Mouse (Mus musculus) induced T-regulatory cell, adult 2 months (primary cell): ENCODE measurements around the gene Rarb.

Experiments used
- DNase-seq: peaks from one replicate; pipeline ENCODE4 v3.0.0-alpha.2; 2012; ENCODE audit warnings: low read depth

The Rarb gene

GRCm38 (mm10) chr14:16578100-16578499, 240.9 kb downstream of the Rarb start:
- DNase-seq: no peak

- no peak for DNase-seq
These were observed 241.9 kb downstream of the Rarb start for GRCm38 (mm10) chr14:16577049-16577448.

- DNase-seq: no peak
These were observed 243.8 kb downstream of the Rarb start for GRCm38 (mm10) chr14:16574925-16575721.

GRCm38 (mm10) chr14:16573475-16574171, 245.3 kb downstream of the Rarb start:
- no peak for DNase-seq

- DNase-seq: no peak
These were observed 246.1 kb downstream of the Rarb start for GRCm38 (mm10) chr14:16572755-16573340.

- no peak for DNase-seq
These were observed 249.4 kb downstream of the Rarb start for GRCm38 (mm10) chr14:16569506-16570001.

- no peak for DNase-seq
These were observed 252.0 kb downstream of the Rarb start for GRCm38 (mm10) chr14:16566920-16567319.

- DNase-seq: no peak
These were observed 255.0 kb downstream of the Rarb start for GRCm38 (mm10) chr14:16563912-16564311.

- no peak for DNase-seq
These were observed 257.3 kb downstream of the Rarb start for GRCm38 (mm10) chr14:16561496-16562170.

- no peak for DNase-seq
These were observed 259.4 kb downstream of the Rarb start for GRCm38 (mm10) chr14:16559294-16560217.

- DNase-seq: no peak
These were observed 260.9 kb downstream of the Rarb start for GRCm38 (mm10) chr14:16558033-16558432.

- DNase-seq: no peak
These were observed 264.1 kb downstream of the Rarb start for GRCm38 (mm10) chr14:16554643-16555459.

GRCm38 (mm10) chr14:16554319-16554642, 264.7 kb downstream of the Rarb start:
- DNase-seq: no peak

- no peak for DNase-seq
These were observed 266.7 kb downstream of the Rarb start for GRCm38 (mm10) chr14:16552293-16552692.

- DNase-seq: no peak
These were observed 267.1 kb downstream of the Rarb start for GRCm38 (mm10) chr14:16551843-16552242.

- DNase-seq: no peak
These were observed 270.8 kb downstream of the Rarb start for GRCm38 (mm10) chr14:16548200-16548576.

GRCm38 (mm10) chr14:16547492-16548199, 271.3 kb downstream of the Rarb start:
- DNase-seq: no peak

- DNase-seq: no peak
These were observed 274.0 kb downstream of the Rarb start for GRCm38 (mm10) chr14:16544995-16545394.

GRCm38 (mm10) chr14:16541641-16542040, 277.3 kb downstream of the Rarb start:
- no peak for DNase-seq

GRCm38 (mm10) chr14:16537433-16537832, 281.5 kb downstream of the Rarb start:
- no peak for DNase-seq
